Mouse (Mus musculus) testis, adult 2 months (tissue): ENCODE data around the gene C6.

Source experiments
- CTCF ChIP-seq: fragments of 200-500 bp; IDR thresholded peaks from 2 replicates; pipeline ENCODE4 v1.5.1; 2012; ENCODE audit warnings: low read depth, mild to moderate bottlenecking, inconsistent platforms, low read length, moderate library complexity; ENCODE audit not compliant: control insufficient read depth, insufficient read depth, insufficient replicate concordance
- POLR2A ChIP-seq: fragments of 200-500 bp; IDR thresholded peaks from 2 replicates; pipeline ENCODE4 v1.6.1; 2012; ENCODE audit warnings: low read depth, mild to moderate bottlenecking, inconsistent platforms, low read length, moderate library complexity; ENCODE audit not compliant: control insufficient read depth

DNA sequence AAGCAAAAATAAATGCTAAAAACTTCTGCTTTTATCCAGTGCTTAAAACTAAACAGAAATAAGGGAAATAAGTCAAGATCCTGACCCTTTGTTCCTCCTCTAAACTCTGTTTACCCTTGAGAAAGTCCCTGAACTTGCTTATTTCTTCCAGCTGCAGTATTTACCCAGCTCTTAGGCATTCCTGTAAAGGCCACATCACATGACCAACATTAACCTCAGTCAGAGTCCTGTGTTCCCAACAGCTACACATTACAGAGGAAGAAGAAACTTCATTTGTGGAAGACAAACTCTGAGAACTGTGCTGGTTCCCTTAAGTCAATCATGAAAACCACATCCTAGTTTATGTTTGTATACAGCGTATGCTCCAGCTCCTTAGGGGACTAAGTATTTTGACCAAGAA lies 7.2 kb downstream of the C6 start:
- TF ChIP-seq CTCF, result no peak
- no peak for TF ChIP-seq POLR2A
